Mouse (Mus musculus) activated CD4-positive, CD25-positive, alpha-beta regulatory T cell, adult 4 months (primary cell): ENCODE results near the gene Retnlb. TPM values are rescaled to one million over a fixed set of nuclear protein-coding genes. Genes with fewer than 3 reads are reported as not detected.
"Not testable (repeated sequence)": the region's sequence is repeated elsewhere in the genome, so short reads cannot be mapped to it uniquely, and the experiment has no call there.

Source experiments
- ATAC-seq: one replicate; pipeline ENCODE4 v1.8.0; 2017
- polyA plus RNA-seq, 2 experiments: library from polyadenylated mRNA; unstranded; fragments of 100-300 nt; shearing (Covaris generic); gene quantifications; one replicate each; pipeline ENCODE4 v1.2.1; 2017

Gene Retnlb
- polyA plus RNA-seq, result not detected

DNA sequence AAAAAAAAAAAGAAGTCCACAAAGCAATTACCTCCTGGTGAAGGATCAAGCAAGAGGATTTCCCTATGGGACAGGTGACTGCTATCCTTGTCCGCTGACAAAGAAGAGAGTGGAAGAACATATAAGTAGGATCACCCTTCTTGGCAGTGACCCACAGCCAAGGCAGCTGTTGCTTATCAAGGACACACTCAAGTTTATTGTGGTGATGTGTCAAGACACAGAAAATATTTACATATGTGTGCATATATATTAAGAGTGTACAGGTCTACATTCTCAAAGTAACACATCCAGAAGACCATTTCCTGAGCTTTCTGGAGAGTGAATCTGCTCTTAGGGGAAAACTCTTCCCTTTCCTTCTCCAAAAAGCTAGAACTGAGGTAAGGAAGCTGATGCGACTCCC lies at the start of gene Retnlb:
Retnlb (plus strand) TSS at position 162 of the 400 bp plus-strand sequence.
- ATAC-seq, result no peak

DNA sequence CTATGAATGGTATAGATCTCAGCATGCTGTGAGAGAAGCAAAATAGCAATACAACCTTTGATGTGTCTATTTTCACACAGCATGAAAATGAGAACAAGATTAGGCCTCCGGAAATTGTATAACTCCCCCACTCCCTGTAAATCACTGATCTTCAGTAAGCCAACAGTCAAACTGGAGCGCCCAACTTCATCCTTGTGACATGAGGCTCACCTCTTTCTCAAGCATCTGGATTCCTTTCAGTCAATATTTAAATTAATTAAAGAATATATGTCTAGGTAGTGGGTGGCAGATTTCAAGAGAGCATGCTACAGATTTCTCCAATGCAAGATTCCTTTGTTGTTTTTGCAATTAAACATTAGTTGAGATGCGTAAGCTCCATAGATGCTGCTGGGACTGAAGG lies 47.5 kb upstream of the Retnlb start:
- peak; percentile 12 for ATAC-seq

DNA sequence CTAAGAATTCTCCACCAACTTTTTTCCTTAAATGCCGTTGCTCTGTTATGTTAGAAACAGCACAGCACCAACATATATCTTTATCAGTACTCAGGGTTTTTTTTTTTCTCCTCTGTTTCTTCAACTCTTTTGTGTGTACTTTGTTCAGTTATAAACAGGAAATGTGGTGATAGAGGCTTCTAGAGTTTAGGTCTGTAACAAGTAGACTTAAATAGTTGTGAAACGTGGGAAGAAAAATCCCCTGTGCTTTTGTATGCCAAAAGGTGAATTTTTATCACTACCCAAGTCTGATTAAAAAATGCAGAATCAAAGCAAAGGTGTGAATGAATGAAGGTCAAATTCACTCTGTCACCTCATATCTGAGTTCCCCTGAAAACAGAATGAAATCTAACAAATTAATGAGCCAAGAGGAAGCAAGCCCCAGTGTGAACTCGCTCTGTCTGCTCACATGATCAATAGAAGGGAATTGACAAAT lies 44.6 kb upstream of the Retnlb start, which contains the start of gene Trat1:
Trat1 (minus strand) TSS at position 51 of the 475 bp plus-strand sequence.
- peak; percentile 76 for ATAC-seq

DNA sequence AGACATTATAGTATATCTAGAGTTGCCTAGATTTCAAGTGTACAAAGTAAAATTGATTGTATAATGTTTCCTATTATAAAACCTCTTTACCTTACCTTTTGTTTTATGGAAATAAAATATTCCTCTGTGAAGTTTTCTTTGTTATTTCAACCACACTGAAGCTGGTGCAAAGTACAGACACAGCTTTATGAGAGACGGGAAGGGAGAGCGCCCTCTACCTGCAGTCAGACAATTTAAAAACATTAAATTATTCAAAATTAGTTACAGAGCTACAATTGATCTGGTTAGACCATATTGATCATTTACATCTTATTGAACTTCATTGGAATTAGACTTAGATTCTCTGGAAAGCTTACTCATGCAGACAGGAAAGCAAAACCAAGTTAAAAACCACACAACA lies 39.4 kb upstream of the Retnlb start:
- peak; percentile 55 for ATAC-seq

DNA sequence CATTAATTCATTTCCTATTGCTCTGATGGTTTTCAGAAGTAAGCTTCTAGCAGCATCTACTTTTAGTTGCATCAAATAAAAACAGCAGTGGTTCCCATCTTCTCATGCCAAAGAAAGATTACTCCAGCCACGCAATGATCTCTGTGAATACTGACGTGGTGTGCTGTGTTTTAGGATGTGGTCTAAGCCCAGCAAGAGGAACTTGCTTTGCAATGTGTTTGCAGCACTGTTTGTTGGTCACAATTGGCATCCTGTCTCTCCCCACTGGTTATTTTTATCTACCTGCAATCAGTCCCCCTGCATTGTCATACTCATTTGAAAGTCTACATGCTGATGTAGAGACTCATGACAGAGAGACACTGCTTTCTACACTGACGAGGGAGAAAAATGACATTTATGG lies 30.4 kb upstream of the Retnlb start:
- ATAC-seq, result peak; percentile 69

DNA sequence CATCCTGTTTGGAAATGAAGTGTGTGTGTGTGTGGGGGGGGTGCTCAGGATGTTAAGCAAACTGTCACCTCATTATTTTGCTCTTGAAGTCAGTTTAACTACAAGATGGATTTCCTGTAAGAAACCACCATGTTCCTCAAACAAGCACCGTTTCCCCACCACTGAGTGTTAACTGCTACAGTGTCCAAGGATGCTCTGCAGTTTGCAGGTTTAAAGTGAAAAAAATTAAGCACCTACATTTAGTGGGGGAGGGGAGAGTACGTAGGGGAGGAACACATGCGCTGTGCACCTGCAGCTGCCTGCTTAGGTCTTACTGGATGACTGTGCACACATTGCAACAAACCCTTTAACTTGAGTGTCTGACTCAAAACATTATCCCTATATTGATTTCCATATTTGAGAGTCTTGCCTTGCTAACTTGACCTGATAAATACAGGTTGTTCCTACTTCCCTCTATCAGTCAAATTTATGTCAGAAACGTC lies 27.9 kb upstream of the Retnlb start:
- peak; percentile 69 for ATAC-seq

DNA sequence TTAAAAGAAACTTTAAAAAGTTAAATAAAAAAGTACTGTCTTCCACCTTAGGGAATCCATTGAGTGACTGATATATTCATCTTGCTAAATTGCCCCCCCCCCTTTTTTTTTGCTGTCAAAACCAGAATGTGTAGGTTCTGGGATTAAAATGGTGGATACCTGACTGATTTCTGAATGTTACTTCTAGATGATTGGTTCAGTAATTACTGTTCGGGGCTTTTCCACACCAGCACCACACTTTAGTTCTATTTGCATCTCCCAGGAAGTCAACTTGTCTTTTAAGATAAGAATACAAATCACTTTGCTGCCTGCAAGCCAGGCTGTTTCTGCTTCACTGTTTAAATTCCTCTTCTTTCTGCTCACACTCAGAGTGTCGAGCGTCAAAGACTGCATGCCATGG lies 18.4 kb upstream of the Retnlb start:
- peak; percentile 50 for ATAC-seq

DNA sequence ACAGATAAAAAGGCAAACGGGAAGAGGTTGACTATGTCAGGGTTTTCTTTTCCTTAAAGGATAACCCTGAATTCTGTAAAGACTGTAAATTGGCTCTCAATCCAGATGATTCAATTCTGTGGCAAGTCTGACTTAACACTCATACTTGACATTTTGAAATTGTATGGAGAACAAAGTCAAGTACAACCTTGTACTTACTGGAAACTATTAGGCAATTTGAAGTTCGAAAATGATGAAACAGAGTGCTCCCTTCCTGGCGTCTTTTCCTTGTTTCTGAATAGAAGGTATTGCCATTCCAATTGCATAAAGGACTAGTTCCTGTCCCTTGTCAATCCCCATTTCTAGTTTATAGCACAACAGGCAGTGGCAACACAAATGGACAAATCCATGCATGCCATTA lies 17.2 kb upstream of the Retnlb start:
- ATAC-seq, result no peak

DNA sequence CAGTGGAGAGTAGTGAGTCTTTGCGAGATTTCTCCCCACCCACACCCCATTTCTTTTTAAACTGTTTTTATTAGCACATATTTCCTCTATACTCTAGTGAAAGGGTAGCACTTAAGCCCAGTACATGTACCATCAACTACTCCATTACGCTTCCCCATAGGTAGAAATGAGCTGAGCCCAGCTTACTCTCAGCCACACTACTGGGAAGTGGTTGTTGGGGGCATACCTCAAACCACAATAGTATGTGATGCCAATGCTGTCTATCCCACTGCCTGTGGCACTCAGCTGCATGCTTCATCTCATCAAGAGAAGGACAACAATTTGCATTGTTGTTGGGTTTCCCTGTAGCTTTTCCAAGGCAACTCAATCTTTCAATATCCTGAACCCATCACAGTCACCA lies 15.8 kb upstream of the Retnlb start:
- ATAC-seq, result peak; percentile 32

DNA sequence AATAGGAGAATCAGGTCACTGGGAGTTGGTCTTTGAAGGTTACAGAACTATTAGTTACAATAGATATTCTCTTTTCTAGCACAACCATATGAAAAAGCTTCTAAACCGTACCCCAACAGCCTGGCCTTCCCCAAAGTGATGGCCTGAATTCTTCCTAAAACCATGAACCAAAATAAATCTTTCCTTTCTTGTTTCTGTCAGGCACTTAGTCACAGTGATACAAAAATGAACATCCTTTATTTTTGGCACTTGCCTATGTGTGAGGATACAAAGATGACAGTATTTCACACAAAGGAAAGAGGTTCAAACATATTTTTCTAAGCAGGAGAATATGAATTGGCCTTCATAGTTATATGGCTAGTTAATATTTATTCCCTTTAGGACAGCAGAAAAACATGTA lies 11.2 kb upstream of the Retnlb start:
- no peak for ATAC-seq

DNA sequence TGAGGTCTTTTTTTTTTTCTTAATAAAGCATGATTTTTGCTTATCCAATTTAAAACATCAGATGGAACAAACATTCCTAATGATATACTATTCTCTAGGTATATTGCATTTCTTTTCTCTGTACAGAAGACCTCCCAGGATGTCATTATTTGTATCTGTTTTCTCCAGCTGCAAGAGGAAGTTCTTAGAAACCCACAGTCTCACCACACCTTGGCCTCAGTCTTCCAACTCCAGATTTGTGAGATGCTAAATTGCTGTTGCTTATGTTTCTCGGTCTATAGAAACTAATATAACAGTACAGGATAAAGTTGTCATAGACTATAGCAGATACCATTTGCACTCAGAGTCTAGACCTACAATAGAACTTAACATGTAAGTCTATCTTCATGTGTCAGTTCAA lies 10.1 kb upstream of the Retnlb start:
- peak; percentile 40 for ATAC-seq

DNA sequence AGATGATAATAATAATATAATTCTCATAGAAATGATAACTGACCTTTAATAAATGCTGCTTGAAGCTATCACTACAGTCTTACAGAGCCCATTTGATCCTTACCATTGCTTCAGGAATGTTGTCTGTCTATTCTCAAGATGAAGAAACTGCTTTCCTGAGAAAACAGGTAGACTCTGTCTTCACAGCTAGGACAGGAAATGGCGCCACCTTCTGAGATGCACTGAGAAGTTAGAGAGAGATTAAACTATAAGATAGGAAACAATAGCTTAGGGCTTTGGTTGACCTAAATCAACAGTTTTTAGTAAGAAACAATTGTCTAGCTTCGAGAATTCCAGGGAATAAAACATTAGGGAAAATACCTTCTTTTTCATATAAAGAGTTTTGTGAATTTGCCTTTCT lies 7.3 kb upstream of the Retnlb start:
- peak; percentile 75 for ATAC-seq

DNA sequence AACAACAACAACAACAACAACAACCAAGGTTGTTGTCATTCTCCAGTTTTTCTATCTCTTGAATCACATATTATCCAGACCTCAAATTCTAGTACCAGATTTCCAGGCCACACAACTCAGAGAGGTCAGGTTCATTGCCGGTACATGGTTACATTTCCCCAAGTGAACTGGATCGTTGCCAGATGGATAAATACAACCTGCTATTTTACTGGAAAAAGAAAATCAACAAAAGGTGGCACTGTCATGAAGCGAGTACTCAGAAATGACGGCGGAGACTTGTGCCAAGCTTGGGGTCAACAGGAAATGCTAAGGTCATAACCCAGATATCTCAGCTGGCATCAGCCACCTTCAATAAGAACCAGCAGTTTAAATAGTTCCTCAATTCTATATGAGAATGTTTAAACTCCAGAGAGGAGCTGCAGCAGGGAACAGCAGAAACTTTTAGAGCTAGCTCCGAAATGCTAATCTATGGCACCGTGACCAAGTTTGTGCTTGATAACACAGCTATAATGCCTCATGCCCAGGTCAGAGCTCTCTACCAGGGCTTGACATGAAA lies 4.7 kb upstream of the Retnlb start:
- no peak for ATAC-seq

DNA sequence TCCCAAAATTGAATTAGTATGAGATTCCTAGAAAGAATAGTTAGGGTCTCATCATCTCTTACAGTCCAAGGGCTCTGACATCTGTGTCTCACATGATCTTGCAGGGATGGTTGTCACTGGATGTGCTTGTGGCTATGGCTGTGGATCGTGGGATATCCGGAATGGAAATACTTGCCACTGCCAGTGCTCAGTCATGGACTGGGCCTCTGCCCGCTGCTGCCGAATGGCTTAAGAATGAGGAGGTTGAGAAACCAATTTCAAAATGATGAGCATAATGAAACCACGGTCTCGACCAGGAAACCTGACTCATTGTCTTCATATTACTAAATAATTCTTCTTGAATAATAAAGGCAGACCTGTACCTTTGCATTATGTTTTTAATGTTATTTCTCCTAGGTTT lies 1.9 kb downstream of the Retnlb start:
- no peak for ATAC-seq

DNA sequence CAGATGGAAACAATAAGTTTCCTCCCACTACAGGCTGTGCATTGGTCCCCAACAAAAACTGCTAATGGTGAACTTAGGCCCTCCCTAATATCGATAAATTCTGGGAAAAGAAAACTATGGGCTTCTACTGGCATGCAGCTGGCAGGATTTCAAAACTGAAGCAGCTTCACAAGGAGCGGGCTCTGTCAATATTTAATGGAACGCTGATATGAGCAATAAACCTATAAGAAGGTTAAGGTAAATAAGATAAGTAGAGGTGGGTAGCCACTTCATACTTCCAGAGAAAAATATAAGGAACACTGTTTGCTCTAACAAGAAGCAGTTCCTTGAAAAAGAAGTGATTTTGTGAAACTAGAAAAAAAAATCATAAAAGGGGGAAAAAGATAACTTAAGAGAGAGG lies 9.8 kb downstream of the Retnlb start:
- no peak for ATAC-seq

DNA sequence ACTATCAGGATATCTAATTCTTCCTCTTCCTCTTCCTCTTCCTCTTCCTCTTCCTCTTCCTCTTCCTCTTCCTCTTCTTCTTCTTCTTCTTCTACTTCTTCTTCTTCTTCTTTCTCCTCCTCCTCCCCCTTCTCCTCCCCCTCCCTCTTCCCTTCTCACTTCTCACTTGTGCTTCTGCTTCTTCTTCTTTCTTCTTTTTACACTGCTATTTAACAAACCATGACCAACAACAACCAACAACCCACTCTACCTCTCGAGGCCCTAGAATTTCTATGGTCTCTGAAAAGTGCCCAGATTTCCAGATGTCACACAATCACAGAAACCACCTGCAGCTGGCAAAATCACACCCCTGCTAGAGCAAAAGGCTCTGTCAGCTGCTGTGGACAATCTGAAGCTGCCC lies 11.0 kb downstream of the Retnlb start:
- no peak for ATAC-seq

DNA sequence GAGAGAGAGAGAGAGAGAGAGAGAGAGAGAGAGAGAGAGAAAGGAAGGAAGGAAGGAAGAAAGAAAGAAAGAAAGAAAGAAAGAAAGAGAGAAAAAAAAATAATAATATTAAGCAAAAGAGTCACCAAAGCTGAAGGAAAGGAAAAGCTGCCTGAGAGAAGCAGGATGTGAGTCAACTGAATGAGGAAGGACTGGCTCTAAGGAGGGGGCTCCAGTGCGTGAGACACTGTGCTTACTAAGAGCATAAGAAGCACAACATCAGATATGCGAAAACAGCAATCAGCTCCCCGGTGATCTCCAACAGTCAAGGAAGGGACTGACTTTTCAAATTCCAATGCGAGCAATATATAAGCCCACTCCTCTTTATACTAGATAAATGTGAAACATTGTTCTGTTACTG lies 12.4 kb downstream of the Retnlb start:
- no peak for ATAC-seq

DNA sequence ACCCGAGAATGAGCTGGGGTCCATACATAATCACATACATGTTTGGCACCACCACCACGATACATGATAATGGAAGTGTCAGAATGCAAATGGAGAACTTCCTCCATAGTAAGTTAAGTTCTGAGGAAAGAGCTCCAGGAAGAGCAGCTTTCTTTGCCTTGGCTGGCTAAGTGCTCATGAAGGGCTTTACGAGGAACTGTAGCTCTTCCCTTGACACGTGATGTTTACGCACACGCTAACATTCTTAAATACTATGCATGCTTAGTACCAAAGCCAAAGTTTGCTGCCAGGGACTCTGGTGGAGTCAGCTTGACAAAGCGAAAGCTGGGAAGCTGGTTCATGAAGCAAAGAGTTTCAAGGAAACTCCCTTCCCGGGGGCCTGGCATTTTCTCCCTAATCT lies 15.4 kb downstream of the Retnlb start:
- ATAC-seq, result no peak

DNA sequence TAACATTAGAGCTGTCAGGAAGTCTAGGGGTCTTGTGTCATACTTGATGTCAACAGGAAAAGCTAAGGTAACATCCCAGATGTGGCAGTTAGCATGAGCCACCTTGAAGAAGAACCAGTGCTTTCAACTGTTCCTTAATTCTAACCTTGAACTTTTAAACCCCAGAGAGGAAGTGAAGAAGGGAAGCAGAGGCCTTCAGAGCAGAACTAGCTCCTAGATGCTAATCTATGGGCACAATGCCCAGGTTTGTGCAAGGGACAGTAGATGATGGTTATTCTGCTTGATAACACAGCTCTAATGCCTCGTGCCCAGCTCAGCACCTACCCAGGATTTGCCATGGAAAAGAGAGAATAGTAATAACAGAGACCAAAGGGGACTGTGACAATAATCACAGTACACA lies 17.0 kb downstream of the Retnlb start:
- ATAC-seq, result not testable (repeated sequence)

DNA sequence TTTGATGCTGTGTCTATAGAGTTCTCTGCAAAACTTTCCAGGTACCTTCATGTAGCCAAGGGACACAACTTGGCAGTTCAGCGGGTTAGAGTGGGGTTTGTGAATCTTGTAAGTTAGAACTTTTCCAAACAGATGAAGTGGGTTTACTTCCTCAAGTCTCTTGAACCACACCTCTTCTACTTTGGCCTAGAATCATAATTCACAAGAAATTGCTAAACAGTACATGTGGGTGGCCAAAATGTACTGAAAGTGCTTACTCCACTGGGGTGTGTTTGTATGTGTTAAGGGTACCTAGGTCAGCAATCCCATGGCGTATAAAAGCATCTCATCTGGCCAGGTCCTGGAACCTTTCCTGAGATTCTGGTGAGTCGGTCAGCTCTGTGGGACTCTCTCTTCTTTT lies 25.6 kb downstream of the Retnlb start, which contains the start of gene Retnla:
Retnla (plus strand) TSS at position 286 of the 400 bp plus-strand sequence.
- no peak for ATAC-seq

DNA sequence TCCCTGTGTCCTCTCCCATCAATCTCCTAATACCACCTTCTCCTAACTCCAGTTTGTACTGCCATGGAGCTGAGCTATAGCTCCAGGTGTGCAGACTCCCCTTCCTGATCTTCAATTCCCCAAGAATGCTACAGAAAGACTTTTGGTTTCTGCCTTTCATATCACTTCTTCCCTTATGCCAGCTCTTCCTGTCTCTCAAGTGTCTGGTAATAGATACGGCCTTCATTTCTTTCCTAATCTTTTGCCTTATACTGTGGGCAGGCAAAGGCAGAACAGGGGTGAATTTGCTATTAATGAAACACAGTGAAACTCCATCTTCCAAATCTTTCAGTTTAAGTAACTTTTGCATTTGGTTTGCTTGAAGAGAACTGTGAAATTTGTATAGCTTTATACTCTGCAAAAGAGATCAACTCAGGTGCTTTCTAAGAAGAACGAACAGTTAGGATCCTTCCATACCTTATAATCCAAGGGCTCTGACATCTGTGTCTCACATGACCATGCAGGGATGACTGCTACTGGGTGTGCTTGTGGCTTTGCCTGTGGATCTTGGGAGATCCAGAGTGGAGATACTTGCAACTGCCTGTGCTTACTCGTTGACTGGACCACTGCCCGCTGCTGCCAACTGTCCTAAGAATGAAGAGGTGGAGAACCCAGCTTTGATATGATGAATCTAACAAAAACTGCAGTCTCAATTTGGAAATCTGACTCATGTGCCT lies 27.2 kb downstream of the Retnlb start:
- ATAC-seq, result no peak

DNA sequence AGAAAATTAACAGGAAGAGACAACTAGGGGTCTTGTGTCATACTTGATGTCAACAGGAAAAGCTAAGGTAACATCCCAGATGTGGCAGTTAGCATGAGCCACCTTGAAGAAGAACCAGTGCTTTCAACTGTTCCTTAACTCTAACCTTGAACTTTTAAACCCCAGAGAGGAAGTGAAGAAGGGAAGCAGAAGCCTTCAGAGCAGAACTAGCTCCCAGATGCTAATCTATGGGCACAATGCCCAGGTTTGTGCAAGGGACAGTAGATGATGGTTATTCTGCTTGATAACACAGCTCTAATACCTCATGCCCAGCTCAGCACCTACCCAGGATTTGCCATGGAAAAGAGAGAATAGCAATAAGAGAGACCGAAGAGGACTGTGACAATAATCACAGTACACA lies 48.3 kb downstream of the Retnlb start:
- ATAC-seq, result not testable (repeated sequence)

DNA sequence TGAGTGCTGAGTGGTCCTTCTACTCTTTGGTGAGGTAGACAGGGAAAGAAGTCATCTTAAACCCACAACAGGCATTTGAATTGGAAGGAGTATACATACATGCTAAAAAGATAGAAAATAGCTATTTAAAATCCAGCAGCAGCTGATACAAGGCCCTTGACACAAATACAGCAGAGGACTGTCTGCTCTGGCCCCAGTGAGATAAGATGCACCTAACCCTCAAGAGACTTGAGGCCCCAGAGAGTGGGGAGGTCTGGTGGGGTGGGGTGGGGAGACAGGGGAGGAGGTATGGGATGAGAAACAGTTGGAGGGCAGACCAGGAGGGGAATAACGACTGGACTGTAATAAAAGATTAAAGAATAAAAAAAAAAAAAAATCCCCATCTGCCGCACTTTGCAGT lies 51.0 kb downstream of the Retnlb start:
- ATAC-seq, result no peak
